Mouse (Mus musculus): ENCODE results near the gene Mrvi1. TPM values are rescaled to one million over a fixed set of nuclear protein-coding genes. Genes with fewer than 3 reads are reported as not detected.

Mrvi1 gene
- polyA plus RNA-seq, 1 experiment from 2014 or later, result 0.58 TPM

GRCm38 (mm10) chr7:110881746-110882333, 100.4 kb downstream of the Mrvi1 start:
- no peak for ATAC-seq
- Histone ChIP-seq H3K9me3 (replicated peaks; ENCODE audit: control insufficient read depth, low read length) (no peaks in the 10 kb centered on the region), H3K4me1 (ENCODE audit: control insufficient read depth, insufficient read depth, low read length) (no peaks in the 10 kb centered on the region), H3K27me3 (replicated peaks; ENCODE audit: control insufficient read depth, insufficient read depth, low read length) (no peaks in the 10 kb centered on the region), H3K4me2 (ENCODE audit: low read length) (no peak overlapping the region), H3K27ac (ENCODE audit: low read depth, low read length) (no peak overlapping the region), H3K9ac (ENCODE audit: low read length) (no peak overlapping the region), H3K4me3 (ENCODE audit: low read depth, low read length) (no peak overlapping the region), H3K36me3 (ENCODE audit: control insufficient read depth, insufficient read depth, low read length) (no peaks in the 10 kb centered on the region)
- 81% methylated on average over 2 of the region's 2 CpGs for WGBS
- DNase-seq (ENCODE audit: low spot score), result no peak

GRCm38 (mm10) chr7:110878028-110878427, 104.2 kb downstream of the Mrvi1 start:
- no peaks in the 10 kb centered on the region for H3K4me1 ChIP-seq (ENCODE audit: control insufficient read depth, insufficient read depth, low read length)
- ATAC-seq (no peak), DNase-seq (ENCODE audit: low spot score) (no peak)
- no peak overlapping the region for H3K9ac ChIP-seq (ENCODE audit: low read length)
- H3K4me3 ChIP-seq (ENCODE audit: low read depth, low read length), result no peak overlapping the region
- WGBS, result 91% methylated on average over 4 of the region's 4 CpGs
- no peaks in the 10 kb centered on the region for H3K9me3 ChIP-seq (replicated peaks; ENCODE audit: control insufficient read depth, low read length)
- H3K36me3 ChIP-seq (ENCODE audit: control insufficient read depth, insufficient read depth, low read length), result no peaks in the 10 kb centered on the region
- no peak overlapping the region for H3K27ac ChIP-seq (ENCODE audit: low read depth, low read length)
- no peaks in the 10 kb centered on the region for H3K27me3 ChIP-seq (replicated peaks; ENCODE audit: control insufficient read depth, insufficient read depth, low read length)
- H3K4me2 ChIP-seq (ENCODE audit: low read length), result no peak overlapping the region

- DNase-seq (ENCODE audit: low spot score) (no peak), ATAC-seq (no peak)
- H3K27me3 ChIP-seq (replicated peaks; ENCODE audit: control insufficient read depth, insufficient read depth, low read length), result no peaks in the 10 kb centered on the region
- no peak overlapping the region for H3K9ac ChIP-seq (ENCODE audit: low read length)
- no peaks in the 10 kb centered on the region for H3K4me1 ChIP-seq (ENCODE audit: control insufficient read depth, insufficient read depth, low read length)
- no peak overlapping the region for H3K4me3 ChIP-seq (ENCODE audit: low read depth, low read length)
- no peaks in the 10 kb centered on the region for H3K9me3 ChIP-seq (replicated peaks; ENCODE audit: control insufficient read depth, low read length)
- no peaks in the 10 kb centered on the region for H3K36me3 ChIP-seq (ENCODE audit: control insufficient read depth, insufficient read depth, low read length)
- no peak overlapping the region for H3K4me2 ChIP-seq (ENCODE audit: low read length)
- WGBS, result 93% methylated on average over 4 of the region's 4 CpGs
- H3K27ac ChIP-seq (ENCODE audit: low read depth, low read length), result no peak overlapping the region
Measured at GRCm38 (mm10) chr7:110876965-110877364, 105.3 kb downstream of the Mrvi1 start.

GRCm38 (mm10) chr7:110868807-110869206, 113.5 kb downstream of the Mrvi1 start:
- no peaks in the 10 kb centered on the region; the same call in 1 of the 2 replicates for H3K9me3 ChIP-seq (replicated peaks; ENCODE audit: control insufficient read depth, low read length)
- no peaks in the 10 kb centered on the region for H3K4me1 ChIP-seq (ENCODE audit: control insufficient read depth, insufficient read depth, low read length)
- H3K27ac ChIP-seq (ENCODE audit: low read depth, low read length), result no peak overlapping the region
- DNase-seq (ENCODE audit: low spot score) (no peak), ATAC-seq (no peak)
- H3K9ac ChIP-seq (ENCODE audit: low read length), result no peak overlapping the region
- no peak overlapping the region for H3K4me2 ChIP-seq (ENCODE audit: low read length)
- no peaks in the 10 kb centered on the region for H3K27me3 ChIP-seq (replicated peaks; ENCODE audit: control insufficient read depth, insufficient read depth, low read length)
- no peak overlapping the region for H3K4me3 ChIP-seq (ENCODE audit: low read depth, low read length)
- no peaks in the 10 kb centered on the region for H3K36me3 ChIP-seq (ENCODE audit: control insufficient read depth, insufficient read depth, low read length)
- 50% methylated on average over 5 of the region's 5 CpGs for WGBS

GRCm38 (mm10) chr7:110867116-110867515, 115.1 kb downstream of the Mrvi1 start:
- Histone ChIP-seq H3K4me3 (ENCODE audit: low read depth, low read length) (no peak overlapping the region), H3K27ac (ENCODE audit: low read depth, low read length) (no peak overlapping the region), H3K9ac (ENCODE audit: low read length) (no peak overlapping the region), H3K4me2 (ENCODE audit: low read length) (no peak overlapping the region), H3K9me3 (replicated peaks; ENCODE audit: control insufficient read depth, low read length) (no peaks in the 10 kb centered on the region; the same call in 1 of the 2 replicates), H3K36me3 (ENCODE audit: control insufficient read depth, insufficient read depth, low read length) (no peaks in the 10 kb centered on the region), H3K4me1 (ENCODE audit: control insufficient read depth, insufficient read depth, low read length) (no peaks in the 10 kb centered on the region), H3K27me3 (replicated peaks; ENCODE audit: control insufficient read depth, insufficient read depth, low read length) (no peaks in the 10 kb centered on the region)
- ATAC-seq (no peak), DNase-seq (ENCODE audit: low spot score) (no peak)
- 91% methylated on average over 6 of the region's 6 CpGs for WGBS

- ATAC-seq, result no peak
Measured at GRCm38 (mm10) chr7:110866021-110866420, 116.2 kb downstream of the Mrvi1 start.

GRCm38 (mm10) chr7:110865570-110865969, 116.7 kb downstream of the Mrvi1 start:
- Histone ChIP-seq H3K27me3 (replicated peaks; ENCODE audit: control insufficient read depth, insufficient read depth, low read length) (no peaks in the 10 kb centered on the region), H3K9ac (ENCODE audit: low read length) (no peak overlapping the region), H3K4me1 (ENCODE audit: control insufficient read depth, insufficient read depth, low read length) (no peaks in the 10 kb centered on the region), H3K4me2 (ENCODE audit: low read length) (no peak overlapping the region), H3K36me3 (ENCODE audit: control insufficient read depth, insufficient read depth, low read length) (no peaks in the 10 kb centered on the region), H3K9me3 (replicated peaks; ENCODE audit: control insufficient read depth, low read length) (no peaks in the 10 kb centered on the region; the same call in 1 of the 2 replicates), H3K4me3 (ENCODE audit: low read depth, low read length) (no peak overlapping the region), H3K27ac (ENCODE audit: low read depth, low read length) (no peak overlapping the region)
- ATAC-seq, result no peak
- WGBS, result 89% methylated on average over 6 of the region's 6 CpGs
- DNase-seq (ENCODE audit: low spot score), result no peak

More at GRCm38 (mm10) chr7:110866021-110866420, 116.2 kb downstream of the Mrvi1 start:
- WGBS, result 92% methylated on average over 3 of the region's 3 CpGs
- Histone ChIP-seq H3K36me3 (ENCODE audit: control insufficient read depth, insufficient read depth, low read length) (no peaks in the 10 kb centered on the region), H3K9ac (ENCODE audit: low read length) (no peak overlapping the region), H3K9me3 (replicated peaks; ENCODE audit: control insufficient read depth, low read length) (no peaks in the 10 kb centered on the region; the same call in 1 of the 2 replicates), H3K27ac (ENCODE audit: low read depth, low read length) (no peak overlapping the region), H3K27me3 (replicated peaks; ENCODE audit: control insufficient read depth, insufficient read depth, low read length) (no peaks in the 10 kb centered on the region), H3K4me1 (ENCODE audit: control insufficient read depth, insufficient read depth, low read length) (no peaks in the 10 kb centered on the region), H3K4me3 (ENCODE audit: low read depth, low read length) (no peak overlapping the region), H3K4me2 (ENCODE audit: low read length) (no peak overlapping the region)
- no peak for DNase-seq (ENCODE audit: low spot score)

GRCm38 (mm10) chr7:110865038-110865437, 117.2 kb downstream of the Mrvi1 start:
- no peaks in the 10 kb centered on the region for H3K4me1 ChIP-seq (ENCODE audit: control insufficient read depth, insufficient read depth, low read length)
- no peaks in the 10 kb centered on the region for H3K36me3 ChIP-seq (ENCODE audit: control insufficient read depth, insufficient read depth, low read length)
- peak; percentile 27 for DNase-seq (ENCODE audit: low spot score)
- no peak for ATAC-seq
- H3K9ac ChIP-seq (ENCODE audit: low read length), result no peak overlapping the region
- no peak overlapping the region for H3K27ac ChIP-seq (ENCODE audit: low read depth, low read length)
- H3K27me3 ChIP-seq (replicated peaks; ENCODE audit: control insufficient read depth, insufficient read depth, low read length), result no peaks in the 10 kb centered on the region
- H3K4me2 ChIP-seq (ENCODE audit: low read length), result no peak overlapping the region
- 36% methylated on average over 10 of the region's 10 CpGs for WGBS
- no peaks in the 10 kb centered on the region; the same call in 1 of the 2 replicates for H3K9me3 ChIP-seq (replicated peaks; ENCODE audit: control insufficient read depth, low read length)
- H3K4me3 ChIP-seq (ENCODE audit: low read depth, low read length), result no peak overlapping the region

- Histone ChIP-seq H3K9me3 (replicated peaks; ENCODE audit: control insufficient read depth, low read length) (no peaks in the 10 kb centered on the region; the same call in 1 of the 2 replicates), H3K27ac (ENCODE audit: low read depth, low read length) (no peak within 1 kb of the TSS), H3K4me1 (ENCODE audit: control insufficient read depth, insufficient read depth, low read length) (no peaks in the 10 kb centered on the region), H3K4me3 (ENCODE audit: low read depth, low read length) (no peak within 1 kb of the TSS), H3K9ac (ENCODE audit: low read length) (no peak within 1 kb of the TSS), H3K27me3 (replicated peaks; ENCODE audit: control insufficient read depth, insufficient read depth, low read length) (no peaks in the 10 kb centered on the region), H3K36me3 (ENCODE audit: control insufficient read depth, insufficient read depth, low read length) (no peaks in the 10 kb centered on the region), H3K4me2 (ENCODE audit: low read length) (no peak within 1 kb of the TSS)
- no peak for DNase-seq (ENCODE audit: low spot score)
- no peak for ATAC-seq
- 82% methylated on average over 12 of the region's 12 CpGs for WGBS
Measured at GRCm38 (mm10) chr7:110862751-110863289, 119.4 kb downstream of the Mrvi1 start, which contains the start of gene Lyve1. Lyve1 (minus strand) TSS chr7:110863239.
